Mouse (Mus musculus): ENCODE measurements around the gene Rab8b.

DNA sequence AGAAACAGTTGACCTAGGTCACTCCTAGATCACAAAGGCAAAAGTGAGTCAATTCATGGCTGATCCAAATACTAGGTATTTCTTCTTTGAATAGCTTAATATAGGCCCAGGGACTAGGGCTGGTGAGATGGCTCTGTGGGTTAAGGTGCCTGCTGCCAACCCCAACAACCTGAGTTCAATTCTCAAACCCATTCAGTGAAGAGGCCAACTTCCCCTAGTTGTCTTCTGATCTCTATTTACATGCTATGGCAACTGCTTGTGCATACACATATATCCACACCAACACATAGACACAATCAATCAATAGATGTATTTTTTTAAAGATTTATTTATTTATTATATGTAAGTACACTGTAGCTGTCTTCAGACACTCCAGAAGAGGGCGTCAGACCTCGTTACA is 34.9 kb downstream of the Rab8b start:
- no peak for TF ChIP-seq CTCF (IDR thresholded peaks at IDR 0.05; ENCODE audit: low read depth, low read length)
- TF ChIP-seq POLR2A (IDR thresholded peaks at IDR 0.05; ENCODE audit: extremely low read depth, insufficient read depth, low read length) = no peak

All from liver, adult 2 months (tissue).